Mouse (Mus musculus): ENCODE data around the gene Tecpr1. TPM values are rescaled to one million over a fixed set of nuclear protein-coding genes. Genes with fewer than 3 reads are reported as not detected.

Gene Tecpr1
- polyA plus RNA-seq (2014; fragmentation: Nextera tagmentation; extraction: Ambion mirVana): 13.1 TPM in 2 replicates

DNA sequence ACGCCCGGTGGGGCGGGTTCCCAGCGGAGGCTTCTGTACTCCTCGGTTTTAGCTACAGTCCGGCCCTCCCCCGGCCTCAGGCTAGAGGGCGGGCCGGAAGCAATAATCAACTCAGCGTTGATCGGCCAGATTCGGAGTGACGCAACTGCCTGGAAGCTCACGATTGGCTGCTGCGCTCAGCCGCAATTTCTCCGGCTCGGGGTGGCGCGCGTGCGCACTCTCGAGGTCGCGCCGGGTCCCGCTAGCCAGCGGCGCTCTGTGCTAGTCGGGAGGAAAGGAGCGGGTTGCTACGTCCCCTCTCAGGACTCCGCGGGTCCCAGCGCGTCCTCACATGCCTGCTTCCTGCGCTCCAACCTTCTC lies at the start of gene Tecpr1:
Gene Tecpr1, minus strand, starts transcription at position 113 of the 360 bp plus-strand sequence.
- under 1% methylated on average over 37 of the region's 37 CpGs for WGBS
- peaks cover 15% of the 10 kb centered on the region for H3K4me1 ChIP-seq (ENCODE audit: control insufficient read depth, insufficient read depth, low read length)
- no peaks in the 10 kb centered on the region for H3K36me3 ChIP-seq (ENCODE audit: control insufficient read depth, insufficient read depth, low read length)
- no peaks in the 10 kb centered on the region for H3K27me3 ChIP-seq (ENCODE audit: control insufficient read depth, insufficient read depth, low read length)
- H3K27ac ChIP-seq (ENCODE audit: low read depth, low read length): 0 out of 2 replicates have a peak within 1 kb of the TSS, but pooled peaks have one; percentile 38
- peak; percentile 96 for ATAC-seq (ENCODE audit: low FRiP score)
- H3K4me3 ChIP-seq (ENCODE audit: low read depth, low read length): peak within 1 kb of the TSS; percentile 49
- H3K4me2 ChIP-seq: peak within 1 kb of the TSS; percentile 70
- DNase-seq (ENCODE audit: low spot score, missing footprints): peak; percentile 99
- no peaks in the 10 kb centered on the region for H3K9me3 ChIP-seq (ENCODE audit: control insufficient read depth, low read length)
- H3K9ac ChIP-seq (ENCODE audit: low read length): peak within 1 kb of the TSS; percentile 76

DNA sequence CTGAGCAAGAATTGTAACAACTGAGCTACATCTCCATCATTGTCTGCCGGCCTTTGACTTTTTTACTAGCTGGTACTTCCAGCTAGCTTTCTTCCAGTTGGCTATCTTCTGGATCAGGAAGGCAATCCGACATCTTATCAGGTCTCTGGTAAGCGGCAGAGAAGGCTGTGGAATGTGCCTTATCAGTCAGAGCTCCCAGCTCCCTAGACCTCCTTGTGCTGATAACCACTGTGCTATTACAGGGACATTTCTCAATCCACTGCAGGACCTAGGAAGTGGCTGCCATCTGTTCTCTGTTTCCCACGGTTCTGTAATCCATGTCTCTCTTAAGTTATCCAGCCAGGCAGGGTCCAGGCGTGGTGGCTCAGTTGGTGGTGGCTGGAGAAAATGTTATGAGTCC lies 48.4 kb upstream of the Tecpr1 start:
- Histone ChIP-seq H3K27me3 (ENCODE audit: control insufficient read depth, insufficient read depth, low read length) (no peaks in the 10 kb centered on the region), H3K27ac (ENCODE audit: low read depth, low read length) (no peak overlapping the region), H3K9me3 (ENCODE audit: control insufficient read depth, low read length) (no peaks in the 10 kb centered on the region), H3K9ac (ENCODE audit: low read length) (no peak overlapping the region), H3K4me2 (no peak overlapping the region), H3K4me3 (ENCODE audit: low read depth, low read length) (no peak overlapping the region), H3K4me1 (ENCODE audit: control insufficient read depth, insufficient read depth, low read length) (no peaks in the 10 kb centered on the region), H3K36me3 (ENCODE audit: control insufficient read depth, insufficient read depth, low read length) (no peaks in the 10 kb centered on the region)
- peak; percentile 78 for DNase-seq (ENCODE audit: low spot score, missing footprints)
- no peak for ATAC-seq (ENCODE audit: low FRiP score)
- 75% methylated on average over 5 of the region's 5 CpGs for WGBS

DNA sequence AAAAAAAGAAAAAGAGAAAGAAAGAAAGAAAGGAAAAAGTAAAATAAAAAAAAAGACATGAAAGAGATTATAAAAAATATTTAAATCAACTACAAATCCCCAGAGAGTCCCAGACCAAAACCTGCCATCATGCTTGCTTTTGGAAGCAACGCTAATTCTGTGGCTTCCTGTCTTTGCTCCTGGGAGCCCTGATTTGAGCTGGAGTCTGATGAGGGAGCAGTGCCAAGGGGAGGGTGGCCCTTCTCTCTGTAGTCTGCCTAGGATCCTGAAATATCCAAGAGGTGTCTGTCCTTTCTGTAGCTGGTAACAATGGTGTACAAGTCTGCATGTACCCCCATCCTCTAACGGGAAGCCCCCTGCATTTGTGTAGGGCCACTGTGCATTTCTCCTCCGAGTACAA lies 47.7 kb upstream of the Tecpr1 start:
- ATAC-seq (ENCODE audit: low FRiP score): no peak
- no peaks in the 10 kb centered on the region for H3K27me3 ChIP-seq (ENCODE audit: control insufficient read depth, insufficient read depth, low read length)
- WGBS: 89% methylated on average over 3 of the region's 3 CpGs

DNA sequence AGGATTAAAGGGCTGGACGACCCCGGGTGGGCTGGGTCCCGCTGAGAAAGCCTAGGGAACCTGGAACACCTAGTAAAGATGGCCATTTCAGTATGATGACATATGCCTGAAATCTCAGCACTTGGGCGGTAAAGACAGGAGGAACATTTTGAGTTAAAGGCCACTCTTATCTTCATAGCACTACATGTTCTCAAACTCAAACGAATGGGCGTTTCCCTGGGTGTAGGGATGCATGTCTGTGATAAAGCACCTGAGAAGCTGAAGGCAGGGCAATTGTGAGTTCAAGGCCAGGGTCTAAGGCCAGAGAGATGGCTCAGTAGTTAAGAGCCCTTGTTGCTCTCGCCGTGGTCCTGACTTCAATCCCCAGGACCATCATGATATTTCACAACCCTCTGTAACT lies 47.0 kb upstream of the Tecpr1 start:
- Histone ChIP-seq H3K9ac (ENCODE audit: low read length) (no peak overlapping the region), H3K4me2 (no peak overlapping the region), H3K27me3 (ENCODE audit: control insufficient read depth, insufficient read depth, low read length) (no peaks in the 10 kb centered on the region), H3K9me3 (ENCODE audit: control insufficient read depth, low read length) (no peaks in the 10 kb centered on the region), H3K4me3 (ENCODE audit: low read depth, low read length) (no peak overlapping the region), H3K4me1 (ENCODE audit: control insufficient read depth, insufficient read depth, low read length) (no peaks in the 10 kb centered on the region), H3K36me3 (ENCODE audit: control insufficient read depth, insufficient read depth, low read length) (no peaks in the 10 kb centered on the region; the same call in 1 of the 2 replicates), H3K27ac (ENCODE audit: low read depth, low read length) (no peak overlapping the region)
- 94% methylated on average over 8 of the region's 8 CpGs for WGBS
- DNase-seq (ENCODE audit: low spot score, missing footprints): peak; percentile 64
- ATAC-seq (ENCODE audit: low FRiP score): no peak

More for the DNA sequence above, 47.7 kb upstream of the Tecpr1 start:
- H3K4me1 ChIP-seq (ENCODE audit: control insufficient read depth, insufficient read depth, low read length): no peaks in the 10 kb centered on the region
- H3K4me3 ChIP-seq (ENCODE audit: low read depth, low read length): no peak overlapping the region
- H3K36me3 ChIP-seq (ENCODE audit: control insufficient read depth, insufficient read depth, low read length): no peaks in the 10 kb centered on the region; the same call in 1 of the 2 replicates
- no peaks in the 10 kb centered on the region for H3K9me3 ChIP-seq (ENCODE audit: control insufficient read depth, low read length)
- DNase-seq (ENCODE audit: low spot score, missing footprints): peak; percentile 39
- no peak overlapping the region for H3K4me2 ChIP-seq
- no peak overlapping the region for H3K9ac ChIP-seq (ENCODE audit: low read length)
- H3K27ac ChIP-seq (ENCODE audit: low read depth, low read length): no peak overlapping the region

DNA sequence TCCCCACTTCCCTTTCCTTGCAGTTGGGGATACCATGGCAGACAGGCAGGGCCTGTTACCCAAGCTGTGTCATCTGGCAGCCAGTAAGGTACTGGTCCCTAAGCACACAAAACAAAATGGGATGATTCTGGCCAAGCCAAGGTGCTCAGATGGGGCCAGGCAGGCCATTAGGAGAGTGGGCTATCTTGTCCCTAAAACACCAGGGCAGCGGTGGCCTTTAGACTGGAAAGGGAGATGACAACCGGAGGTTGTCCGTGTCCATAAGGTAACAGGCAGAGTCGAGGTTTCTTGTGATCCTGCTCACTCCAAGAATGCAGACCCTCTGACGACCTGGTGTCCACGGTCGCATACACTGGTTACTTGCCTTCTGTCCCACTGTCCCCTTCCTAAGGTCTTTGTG lies 46.5 kb upstream of the Tecpr1 start:
- WGBS: 94% methylated on average over 7 of the region's 7 CpGs
- ATAC-seq (ENCODE audit: low FRiP score) (no peak), DNase-seq (ENCODE audit: low spot score, missing footprints) (peak; percentile 64)
- Histone ChIP-seq H3K27ac (ENCODE audit: low read depth, low read length) (no peak overlapping the region), H3K9me3 (ENCODE audit: control insufficient read depth, low read length) (no peaks in the 10 kb centered on the region), H3K36me3 (ENCODE audit: control insufficient read depth, insufficient read depth, low read length) (no peaks in the 10 kb centered on the region; the same call in 1 of the 2 replicates), H3K4me3 (ENCODE audit: low read depth, low read length) (no peak overlapping the region), H3K9ac (ENCODE audit: low read length) (no peak overlapping the region), H3K27me3 (ENCODE audit: control insufficient read depth, insufficient read depth, low read length) (no peaks in the 10 kb centered on the region), H3K4me2 (no peak overlapping the region), H3K4me1 (ENCODE audit: control insufficient read depth, insufficient read depth, low read length) (no peaks in the 10 kb centered on the region)

DNA sequence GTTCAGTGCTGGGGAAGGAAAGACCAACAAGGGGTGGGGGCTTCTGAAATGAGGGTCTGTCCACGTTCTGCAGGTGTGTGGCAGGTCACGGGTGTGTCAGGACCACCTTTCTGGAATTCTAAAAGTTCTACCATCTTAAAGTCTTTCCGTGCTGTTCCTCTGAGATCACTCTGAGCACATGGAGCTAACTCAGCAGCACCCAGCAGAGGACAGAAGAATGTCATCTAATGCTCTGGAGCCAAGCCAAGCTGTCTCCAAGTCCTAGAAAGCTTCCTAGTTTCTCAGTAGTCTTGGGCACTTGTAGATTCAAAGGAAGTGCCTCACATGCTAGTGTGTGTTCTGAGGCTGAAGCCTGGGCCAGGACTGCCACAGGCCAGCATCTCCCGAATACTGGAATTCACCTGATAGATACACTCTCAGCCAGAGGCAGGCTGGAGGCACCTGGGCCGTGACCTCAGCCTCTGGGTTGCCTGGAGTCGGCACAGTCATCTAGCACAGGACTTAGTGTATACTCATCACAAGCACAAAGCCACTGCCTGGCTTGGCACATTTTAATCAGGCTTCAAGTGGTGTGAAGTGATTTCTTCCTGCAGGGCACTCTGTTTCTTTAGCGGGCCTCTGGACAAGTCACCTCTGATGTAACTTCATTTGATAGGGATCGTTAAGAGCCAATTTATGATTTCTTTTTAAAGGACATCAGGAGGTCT lies 44.3 kb upstream of the Tecpr1 start:
- 92% methylated on average over 8 of the region's 8 CpGs for WGBS
- H3K27ac ChIP-seq (ENCODE audit: low read depth, low read length): no peak overlapping the region
- no peaks in the 10 kb centered on the region for H3K9me3 ChIP-seq (ENCODE audit: control insufficient read depth, low read length)

DNA sequence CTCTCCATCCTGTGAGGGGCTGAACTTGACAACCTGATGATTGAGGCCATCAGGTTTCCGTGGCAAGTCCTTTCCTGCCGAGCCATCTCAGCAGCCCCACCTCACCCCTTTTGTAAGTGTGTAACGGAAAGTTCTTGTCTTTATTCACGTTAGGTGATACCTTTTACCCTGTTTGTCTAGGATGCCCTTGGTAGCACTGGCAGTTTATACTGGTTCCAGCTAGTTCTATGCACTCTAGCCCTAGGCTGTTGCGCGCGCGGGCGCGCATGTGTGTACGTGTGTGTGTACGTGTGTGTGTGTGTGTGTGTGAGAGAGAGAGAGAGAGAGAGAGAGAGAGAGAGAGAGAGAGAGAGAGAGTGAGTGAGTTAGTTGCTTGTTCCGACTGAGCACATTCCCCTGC lies 40.1 kb upstream of the Tecpr1 start:
- Histone ChIP-seq H3K4me3 (ENCODE audit: low read depth, low read length) (no peak overlapping the region), H3K9ac (ENCODE audit: low read length) (no peak overlapping the region), H3K27ac (ENCODE audit: low read depth, low read length) (no peak overlapping the region), H3K4me2 (no peak overlapping the region), H3K4me1 (ENCODE audit: control insufficient read depth, insufficient read depth, low read length) (peaks cover 9% of the 10 kb centered on the region), H3K36me3 (ENCODE audit: control insufficient read depth, insufficient read depth, low read length) (peaks cover 3% of the 10 kb centered on the region; the same call in 1 of the 2 replicates), H3K9me3 (ENCODE audit: control insufficient read depth, low read length) (no peaks in the 10 kb centered on the region), H3K27me3 (ENCODE audit: control insufficient read depth, insufficient read depth, low read length) (no peaks in the 10 kb centered on the region)
- WGBS: 87% methylated on average over 13 of the region's 13 CpGs
- DNase-seq (ENCODE audit: low spot score, missing footprints) (no peak), ATAC-seq (ENCODE audit: low FRiP score) (no peak)

More for the DNA sequence above, 44.3 kb upstream of the Tecpr1 start:
- no peak overlapping the region for H3K4me2 ChIP-seq
- no peaks in the 10 kb centered on the region; the same call in 1 of the 2 replicates for H3K36me3 ChIP-seq (ENCODE audit: control insufficient read depth, insufficient read depth, low read length)
- DNase-seq (ENCODE audit: low spot score, missing footprints) (peak; percentile 57), ATAC-seq (ENCODE audit: low FRiP score) (no peak)
- H3K27me3 ChIP-seq (ENCODE audit: control insufficient read depth, insufficient read depth, low read length): no peaks in the 10 kb centered on the region
- H3K4me1 ChIP-seq (ENCODE audit: control insufficient read depth, insufficient read depth, low read length): no peaks in the 10 kb centered on the region
- H3K9ac ChIP-seq (ENCODE audit: low read length): no peak overlapping the region
- no peak overlapping the region for H3K4me3 ChIP-seq (ENCODE audit: low read depth, low read length)

DNA sequence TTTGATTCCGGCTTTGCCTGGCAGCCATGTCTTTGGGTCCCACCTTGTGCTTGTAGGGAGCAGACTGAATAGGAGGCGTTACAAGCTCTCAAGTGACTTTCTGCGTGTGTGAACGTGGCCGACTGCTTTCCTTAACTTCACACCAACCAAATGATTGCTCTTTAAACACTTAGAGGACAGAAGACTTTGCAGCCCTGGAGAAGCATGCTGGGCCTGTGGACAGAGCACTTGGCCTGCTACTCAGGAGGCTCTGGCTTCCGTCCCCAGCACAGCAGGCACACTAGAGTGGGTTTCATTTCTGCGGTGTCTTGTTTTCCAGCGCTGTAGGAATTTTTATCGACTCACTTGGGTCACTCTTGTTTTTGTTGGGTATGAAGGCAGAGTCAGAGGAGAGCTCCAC lies 39.7 kb upstream of the Tecpr1 start:
- peaks cover 3% of the 10 kb centered on the region; the same call in 1 of the 2 replicates for H3K36me3 ChIP-seq (ENCODE audit: control insufficient read depth, insufficient read depth, low read length)
- 85% methylated on average over 9 of the region's 9 CpGs for WGBS
- no peak for ATAC-seq (ENCODE audit: low FRiP score)

DNA sequence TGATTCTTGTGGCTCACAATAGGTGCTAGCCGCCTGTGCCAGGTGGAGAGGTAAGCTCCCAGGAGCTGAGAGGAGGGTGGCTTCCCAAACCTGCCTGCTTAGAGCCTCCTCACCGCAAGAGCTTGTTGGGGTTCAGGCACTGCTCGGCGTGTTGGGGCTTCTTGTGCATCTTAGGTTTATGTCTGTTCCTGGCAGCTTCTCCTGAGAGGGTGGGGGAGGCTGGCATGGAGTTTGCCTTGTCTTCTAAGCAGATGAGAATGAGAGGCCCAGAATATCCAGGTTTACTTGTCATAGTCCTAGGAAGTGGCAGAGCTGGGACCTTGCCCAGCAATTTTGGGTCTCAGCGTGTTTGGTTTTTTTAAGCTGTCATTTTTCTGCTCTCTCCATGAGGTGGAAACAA lies 38.4 kb upstream of the Tecpr1 start:
- Histone ChIP-seq H3K9ac (ENCODE audit: low read length) (no peak overlapping the region), H3K36me3 (ENCODE audit: control insufficient read depth, insufficient read depth, low read length) (peaks cover 3% of the 10 kb centered on the region; the same call in 1 of the 2 replicates)
- WGBS: 87% methylated on average over 5 of the region's 5 CpGs

More for the DNA sequence above, 39.7 kb upstream of the Tecpr1 start:
- Histone ChIP-seq H3K27me3 (ENCODE audit: control insufficient read depth, insufficient read depth, low read length) (no peaks in the 10 kb centered on the region), H3K4me2 (no peak overlapping the region), H3K4me1 (ENCODE audit: control insufficient read depth, insufficient read depth, low read length) (peaks cover 14% of the 10 kb centered on the region), H3K9me3 (ENCODE audit: control insufficient read depth, low read length) (no peaks in the 10 kb centered on the region), H3K4me3 (ENCODE audit: low read depth, low read length) (no peak overlapping the region), H3K9ac (ENCODE audit: low read length) (no peak overlapping the region), H3K27ac (ENCODE audit: low read depth, low read length) (no peak overlapping the region)
- DNase-seq (ENCODE audit: low spot score, missing footprints): no peak

More for the DNA sequence above, 38.4 kb upstream of the Tecpr1 start:
- Histone ChIP-seq H3K4me2 (no peak overlapping the region), H3K4me1 (ENCODE audit: control insufficient read depth, insufficient read depth, low read length) (peaks cover 26% of the 10 kb centered on the region), H3K27me3 (ENCODE audit: control insufficient read depth, insufficient read depth, low read length) (no peaks in the 10 kb centered on the region), H3K9me3 (ENCODE audit: control insufficient read depth, low read length) (no peaks in the 10 kb centered on the region), H3K4me3 (ENCODE audit: low read depth, low read length) (no peak overlapping the region), H3K27ac (ENCODE audit: low read depth, low read length) (no peak overlapping the region)
- DNase-seq (ENCODE audit: low spot score, missing footprints) (no peak), ATAC-seq (ENCODE audit: low FRiP score) (no peak)
